Mouse (Mus musculus) neural tube, embryonic 14.5 days (tissue): ENCODE results near the gene Cnnm3. TPM values are rescaled to one million over a fixed set of nuclear protein-coding genes. Genes with fewer than 3 reads are reported as not detected.

ENCODE experiments used
- ATAC-seq: fragments of 200-750 bp; cut with Nextera tagmentation; 2 replicates; pipeline ENCODE4 v1.8.0; 2017; ENCODE audit warnings: low read depth, mild to moderate bottlenecking, moderate TSS enrichment, moderate library complexity
- H3K27ac ChIP-seq: fragments of 300-500 bp; sonication (generic); 2 replicates; pipeline ENCODE4 v1.5.1; 2014; ENCODE audit warnings: low read depth, mild to moderate bottlenecking, control low read depth, low read length, moderate library complexity, mixed read lengths
- H3K27me3 ChIP-seq: fragments of 300-500 bp; sonication (generic); 2 replicates; pipeline ENCODE4 v1.6.1; 2014; ENCODE audit warnings: low read length; ENCODE audit not compliant: control insufficient read depth, insufficient read depth
- H3K36me3 ChIP-seq: fragments of 300-500 bp; sonication (generic); 2 replicates; pipeline ENCODE4 v1.6.1; 2014; ENCODE audit warnings: low read length, mixed read lengths; ENCODE audit not compliant: control insufficient read depth, insufficient read depth
- H3K4me1 ChIP-seq: fragments of 300-500 bp; sonication (generic); 2 replicates; pipeline ENCODE4 v1.6.1; 2014; ENCODE audit warnings: low read length; ENCODE audit not compliant: control insufficient read depth, insufficient read depth
- H3K4me2 ChIP-seq: fragments of 300-500 bp; sonication (generic); 2 replicates; pipeline ENCODE4 v1.6.1; 2014; ENCODE audit warnings: mild to moderate bottlenecking, low read depth, low read length, control low read depth
- H3K4me3 ChIP-seq: fragments of 300-500 bp; sonication (generic); 2 replicates; pipeline ENCODE4 v1.5.1; 2014; ENCODE audit warnings: low read depth, low read length, control low read depth, mixed read lengths
- H3K9ac ChIP-seq: fragments of 300-500 bp; sonication (generic); replicated peaks from 2 replicates; pipeline ENCODE4 v1.6.1; 2014; ENCODE audit warnings: low read depth, mild to moderate bottlenecking, control low read depth, low read length, mixed read lengths
- H3K9me3 ChIP-seq: fragments of 300-500 bp; sonication (generic); 2 replicates; pipeline ENCODE4 v1.6.1; 2016; ENCODE audit warnings: low read length; ENCODE audit not compliant: control insufficient read depth
- WGBS: fragments of 180-500 bp; shearing (Covaris S2); extraction: QIAGEN DNeasy Blood & Tissue Kit; methylation state at CpG from one replicate; pipeline ENCODE4 v1.1.7; 2014; 5-methylcytosine and 5-hydroxymethylcytosine counted together
- polyA plus RNA-seq: library from polyadenylated mRNA; unstranded; fragments of >200 nt; fragmentation: Nextera tagmentation; extraction: Ambion mirVana; gene quantifications from 2 replicates; pipeline ENCODE4 v1.2.1, GENCODE M21; 2014

Gene Cnnm3
- polyA plus RNA-seq, 1 experiment from 2014 or later: 9.4 TPM

- Histone ChIP-seq H3K4me3 (no peak overlapping the region), H3K9ac (no peak overlapping the region), H3K27me3 (no peaks in the 10 kb centered on the region), H3K4me1 (no peaks in the 10 kb centered on the region), H3K27ac (no peak overlapping the region), H3K4me2 (no peak overlapping the region), H3K36me3 (0 out of 2 replicates have a peak, but pooled peaks cover 5% of the 10 kb centered on the region), H3K9me3 (no peaks in the 10 kb centered on the region)
- 90% methylated on average over 4 of the region's 4 CpGs for WGBS
- ATAC-seq: no peak
Observed at GRCm38 (mm10) chr1:36529274-36529673, 17.6 kb downstream of the Cnnm3 start.

- Histone ChIP-seq H3K9ac (no peak overlapping the region), H3K36me3 (0 out of 2 replicates have a peak, but pooled peaks cover 5% of the 10 kb centered on the region)
- WGBS: 90% methylated on average over 4 of the region's 4 CpGs
Observed at GRCm38 (mm10) chr1:36529875-36530274, 18.2 kb downstream of the Cnnm3 start.

GRCm38 (mm10) chr1:36530485-36530884 is 18.8 kb downstream of the Cnnm3 start:
- no peaks in the 10 kb centered on the region for H3K4me1 ChIP-seq
- WGBS: 77% methylated on average over 8 of the region's 8 CpGs
- no peaks in the 10 kb centered on the region for H3K9me3 ChIP-seq
- H3K27ac ChIP-seq: no peak overlapping the region
- no peak overlapping the region for H3K4me3 ChIP-seq
- no peak overlapping the region for H3K4me2 ChIP-seq
- H3K36me3 ChIP-seq: 0 out of 2 replicates have a peak, but pooled peaks cover 2% of the 10 kb centered on the region
- no peak overlapping the region for H3K9ac ChIP-seq
- no peaks in the 10 kb centered on the region for H3K27me3 ChIP-seq
- ATAC-seq: no peak

More at GRCm38 (mm10) chr1:36529875-36530274, 18.2 kb downstream of the Cnnm3 start:
- H3K4me3 ChIP-seq: no peak overlapping the region
- no peaks in the 10 kb centered on the region for H3K27me3 ChIP-seq
- ATAC-seq: no peak
- no peaks in the 10 kb centered on the region for H3K9me3 ChIP-seq
- H3K4me2 ChIP-seq: no peak overlapping the region
- no peaks in the 10 kb centered on the region for H3K4me1 ChIP-seq
- no peak overlapping the region for H3K27ac ChIP-seq

- no peak for ATAC-seq
- Histone ChIP-seq H3K4me2 (no peak overlapping the region), H3K36me3 (no peaks in the 10 kb centered on the region), H3K9ac (no peak overlapping the region), H3K27ac (no peak overlapping the region), H3K27me3 (no peaks in the 10 kb centered on the region), H3K9me3 (no peaks in the 10 kb centered on the region), H3K4me1 (no peaks in the 10 kb centered on the region), H3K4me3 (no peak overlapping the region)
- WGBS: 93% methylated on average over 7 of the region's 7 CpGs
Observed at GRCm38 (mm10) chr1:36530962-36531361, 19.3 kb downstream of the Cnnm3 start.

- ATAC-seq: no peak
- H3K9me3 ChIP-seq: no peaks in the 10 kb centered on the region
- no peak overlapping the region for H3K9ac ChIP-seq
- H3K4me2 ChIP-seq: no peak overlapping the region
- H3K4me1 ChIP-seq: no peaks in the 10 kb centered on the region
- H3K36me3 ChIP-seq: no peaks in the 10 kb centered on the region
- no peaks in the 10 kb centered on the region for H3K27me3 ChIP-seq
- H3K27ac ChIP-seq: no peak overlapping the region
- H3K4me3 ChIP-seq: no peak overlapping the region
- 88% methylated on average over 12 of the region's 12 CpGs for WGBS
Observed at GRCm38 (mm10) chr1:36531461-36531860, 19.8 kb downstream of the Cnnm3 start.

- WGBS: 85% methylated on average over 6 of the region's 6 CpGs
Observed at GRCm38 (mm10) chr1:36533546-36533945, 21.9 kb downstream of the Cnnm3 start.

GRCm38 (mm10) chr1:36534595-36535058 is 23.0 kb downstream of the Cnnm3 start:
- WGBS: 91% methylated on average over 6 of the region's 6 CpGs
- no peak overlapping the region for H3K4me2 ChIP-seq
- no peaks in the 10 kb centered on the region for H3K9me3 ChIP-seq
- H3K4me1 ChIP-seq: no peaks in the 10 kb centered on the region
- H3K27me3 ChIP-seq: no peaks in the 10 kb centered on the region
- no peak overlapping the region for H3K27ac ChIP-seq
- 0 out of 2 replicates have a peak, but pooled peaks cover 3% of the 10 kb centered on the region for H3K36me3 ChIP-seq
- no peak overlapping the region for H3K9ac ChIP-seq
- no peak for ATAC-seq
- H3K4me3 ChIP-seq: no peak overlapping the region

More at GRCm38 (mm10) chr1:36533546-36533945, 21.9 kb downstream of the Cnnm3 start:
- no peak overlapping the region for H3K4me3 ChIP-seq
- no peaks in the 10 kb centered on the region for H3K9me3 ChIP-seq
- no peak for ATAC-seq
- no peaks in the 10 kb centered on the region for H3K4me1 ChIP-seq
- no peak overlapping the region for H3K9ac ChIP-seq
- no peak overlapping the region for H3K27ac ChIP-seq
- H3K36me3 ChIP-seq: no peaks in the 10 kb centered on the region
- no peaks in the 10 kb centered on the region for H3K27me3 ChIP-seq
- H3K4me2 ChIP-seq: no peak overlapping the region

- peaks cover 3% of the 10 kb centered on the region for H3K36me3 ChIP-seq
- H3K4me3 ChIP-seq: no peak overlapping the region
- H3K27ac ChIP-seq: no peak overlapping the region
- no peak for ATAC-seq
- no peaks in the 10 kb centered on the region for H3K9me3 ChIP-seq
- no peak overlapping the region for H3K4me2 ChIP-seq
- no peaks in the 10 kb centered on the region for H3K27me3 ChIP-seq
- H3K9ac ChIP-seq: no peak overlapping the region
- H3K4me1 ChIP-seq: no peaks in the 10 kb centered on the region
- 87% methylated on average over 11 of the region's 11 CpGs for WGBS
Observed at GRCm38 (mm10) chr1:36535477-36536396, 24.1 kb downstream of the Cnnm3 start.

GRCm38 (mm10) chr1:36536397-36536728 is 24.7 kb downstream of the Cnnm3 start:
- no peak overlapping the region for H3K4me2 ChIP-seq
- H3K4me3 ChIP-seq: no peak overlapping the region
- H3K27ac ChIP-seq: no peak overlapping the region
- 92% methylated on average over 8 of the region's 8 CpGs for WGBS
- no peaks in the 10 kb centered on the region for H3K4me1 ChIP-seq
- H3K9me3 ChIP-seq: no peaks in the 10 kb centered on the region
- no peak for ATAC-seq
- H3K9ac ChIP-seq: no peak overlapping the region
- no peaks in the 10 kb centered on the region for H3K27me3 ChIP-seq
- H3K36me3 ChIP-seq: peaks cover 3% of the 10 kb centered on the region
